Mouse (Mus musculus): Measurements from ENCODE around the gene Pole. TPM values are rescaled to one million over a fixed set of nuclear protein-coding genes. Genes with fewer than 3 reads are reported as not detected.

The Pole gene
- polyA plus RNA-seq, 1 experiment from 2014 or later = 4.7 TPM

GRCm38 (mm10) chr5:110285156-110285555 is 950 bp upstream of the Pole start:
- TF ChIP-seq CTCF (IDR thresholded peaks at IDR 0.05; ENCODE audit: low read depth) = no peak
- no peak for TF ChIP-seq EP300 (optimal IDR thresholded peaks at IDR 0.05)
- ATAC-seq (ENCODE audit: low FRiP score, low TSS enrichment) (no peak), DNase-seq (ENCODE audit: low spot score) (peak; percentile 17)
- WGBS = 4% methylated on average over 15 of the region's 15 CpGs
- Histone ChIP-seq H3K4me2 (replicated peaks; ENCODE audit: low read depth) (peak overlapping the region; percentile 99), H3K4me1 (replicated peaks; ENCODE audit: control insufficient read depth, insufficient read depth) (no peaks in the 10 kb centered on the region; the same call in 1 of the 2 replicates), H3K36me3 (ENCODE audit: control insufficient read depth, insufficient read depth, low read length) (no peaks in the 10 kb centered on the region), H3K27me3 (ENCODE audit: control insufficient read depth, insufficient read depth, low read length) (no peaks in the 10 kb centered on the region), H3K4me3 (ENCODE audit: low read depth, low read length) (peak overlapping the region; percentile 54), H3K9ac (ENCODE audit: low read length) (no peak overlapping the region), H3K27ac (replicated peaks) (no peak overlapping the region), H3K9me3 (ENCODE audit: control insufficient read depth, low read length) (no peaks in the 10 kb centered on the region)

GRCm38 (mm10) chr5:110286446-110287083 is 459 bp downstream of the Pole start:
- WGBS = 1% methylated on average over 30 of the region's 31 CpGs
- H3K4me1 ChIP-seq (replicated peaks; ENCODE audit: control insufficient read depth, insufficient read depth) = no peaks in the 10 kb centered on the region; the same call in 1 of the 2 replicates
- H3K27ac ChIP-seq (replicated peaks) = 0 out of 2 replicates have a peak overlapping the region, but pooled peaks have one; percentile 45
- peak overlapping the region; percentile 72 for H3K9ac ChIP-seq (ENCODE audit: low read length)
- ATAC-seq (ENCODE audit: low FRiP score, low TSS enrichment) = peak; percentile 68
- no peaks in the 10 kb centered on the region for H3K9me3 ChIP-seq (ENCODE audit: control insufficient read depth, low read length)
- no peaks in the 10 kb centered on the region for H3K27me3 ChIP-seq (ENCODE audit: control insufficient read depth, insufficient read depth, low read length)
- H3K4me2 ChIP-seq (replicated peaks; ENCODE audit: low read depth) = peak overlapping the region; percentile 99
- H3K4me3 ChIP-seq (ENCODE audit: low read depth, low read length) = peak overlapping the region; percentile 54
- TF ChIP-seq CTCF (IDR thresholded peaks at IDR 0.05; ENCODE audit: low read depth) (no peak), EP300 (optimal IDR thresholded peaks at IDR 0.05) (no peak)
- H3K36me3 ChIP-seq (ENCODE audit: control insufficient read depth, insufficient read depth, low read length) = no peaks in the 10 kb centered on the region
- no peak for DNase-seq (ENCODE audit: low spot score)

GRCm38 (mm10) chr5:110287084-110287475 is 974 bp downstream of the Pole start:
- TF ChIP-seq EP300 (optimal IDR thresholded peaks at IDR 0.05) = no peak
- TF ChIP-seq CTCF (IDR thresholded peaks at IDR 0.05; ENCODE audit: low read depth) = no peak
- Histone ChIP-seq H3K27ac (replicated peaks) (no peak overlapping the region), H3K4me3 (ENCODE audit: low read depth, low read length) (no peak overlapping the region), H3K9me3 (ENCODE audit: control insufficient read depth, low read length) (no peaks in the 10 kb centered on the region), H3K36me3 (ENCODE audit: control insufficient read depth, insufficient read depth, low read length) (no peaks in the 10 kb centered on the region), H3K9ac (ENCODE audit: low read length) (no peak overlapping the region), H3K4me1 (replicated peaks; ENCODE audit: control insufficient read depth, insufficient read depth) (no peaks in the 10 kb centered on the region; the same call in 1 of the 2 replicates), H3K27me3 (ENCODE audit: control insufficient read depth, insufficient read depth, low read length) (no peaks in the 10 kb centered on the region), H3K4me2 (replicated peaks; ENCODE audit: low read depth) (no peak overlapping the region; the same call in 1 of the 2 replicates)
- DNase-seq (ENCODE audit: low spot score) (no peak), ATAC-seq (ENCODE audit: low FRiP score, low TSS enrichment) (no peak)
- 51% methylated on average over 2 of the region's 2 CpGs for WGBS

- H3K27me3 ChIP-seq (ENCODE audit: control insufficient read depth, insufficient read depth, low read length) = no peaks in the 10 kb centered on the region
- no peak overlapping the region for H3K4me3 ChIP-seq (ENCODE audit: low read depth, low read length)
- no peaks in the 10 kb centered on the region for H3K36me3 ChIP-seq (ENCODE audit: control insufficient read depth, insufficient read depth, low read length)
- no peak overlapping the region for H3K27ac ChIP-seq (replicated peaks)
- H3K9me3 ChIP-seq (ENCODE audit: control insufficient read depth, low read length) = no peaks in the 10 kb centered on the region
- no peak for ATAC-seq (ENCODE audit: low FRiP score, low TSS enrichment)
- 90% methylated on average over 1 of the region's 1 CpGs for WGBS
- no peaks in the 10 kb centered on the region; the same call in 1 of the 2 replicates for H3K4me1 ChIP-seq (replicated peaks; ENCODE audit: control insufficient read depth, insufficient read depth)
- no peak overlapping the region for H3K9ac ChIP-seq (ENCODE audit: low read length)
- TF ChIP-seq EP300 (optimal IDR thresholded peaks at IDR 0.05) (no peak), CTCF (IDR thresholded peaks at IDR 0.05; ENCODE audit: low read depth) (no peak)
- no peak overlapping the region for H3K4me2 ChIP-seq (replicated peaks; ENCODE audit: low read depth)
- DNase-seq (ENCODE audit: low spot score) = no peak
These were observed 5.5 kb downstream of the Pole start for GRCm38 (mm10) chr5:110291649-110292048.

GRCm38 (mm10) chr5:110296637-110297036 is 10.5 kb downstream of the Pole start:
- 0 out of 2 replicates have a peak, but pooled peaks cover 3% of the 10 kb centered on the region for H3K36me3 ChIP-seq (ENCODE audit: control insufficient read depth, insufficient read depth, low read length)
- DNase-seq (ENCODE audit: low spot score) = no peak
- H3K4me2 ChIP-seq (replicated peaks; ENCODE audit: low read depth) = no peak overlapping the region
- H3K4me3 ChIP-seq (ENCODE audit: low read depth, low read length) = no peak overlapping the region
- ATAC-seq (ENCODE audit: low FRiP score, low TSS enrichment) = no peak
- 92% methylated on average over 1 of the region's 1 CpGs for WGBS
- H3K9me3 ChIP-seq (ENCODE audit: control insufficient read depth, low read length) = no peaks in the 10 kb centered on the region
- H3K9ac ChIP-seq (ENCODE audit: low read length) = no peak overlapping the region
- H3K27me3 ChIP-seq (ENCODE audit: control insufficient read depth, insufficient read depth, low read length) = no peaks in the 10 kb centered on the region
- H3K27ac ChIP-seq (replicated peaks) = no peak overlapping the region
- TF ChIP-seq CTCF (IDR thresholded peaks at IDR 0.05; ENCODE audit: low read depth) (no peak), EP300 (optimal IDR thresholded peaks at IDR 0.05) (no peak)
- no peaks in the 10 kb centered on the region for H3K4me1 ChIP-seq (replicated peaks; ENCODE audit: control insufficient read depth, insufficient read depth)

GRCm38 (mm10) chr5:110300591-110300990 is 14.5 kb downstream of the Pole start:
- DNase-seq (ENCODE audit: low spot score) (no peak), ATAC-seq (ENCODE audit: low FRiP score, low TSS enrichment) (no peak)
- H3K9ac ChIP-seq (ENCODE audit: low read length) = no peak overlapping the region
- H3K9me3 ChIP-seq (ENCODE audit: control insufficient read depth, low read length) = no peaks in the 10 kb centered on the region
- TF ChIP-seq EP300 (optimal IDR thresholded peaks at IDR 0.05) (no peak), CTCF (IDR thresholded peaks at IDR 0.05; ENCODE audit: low read depth) (no peak)
- 91% methylated on average over 2 of the region's 2 CpGs for WGBS
- H3K27ac ChIP-seq (replicated peaks) = no peak overlapping the region
- H3K4me3 ChIP-seq (ENCODE audit: low read depth, low read length) = no peak overlapping the region
- no peaks in the 10 kb centered on the region for H3K4me1 ChIP-seq (replicated peaks; ENCODE audit: control insufficient read depth, insufficient read depth)
- no peaks in the 10 kb centered on the region for H3K27me3 ChIP-seq (ENCODE audit: control insufficient read depth, insufficient read depth, low read length)
- no peak overlapping the region for H3K4me2 ChIP-seq (replicated peaks; ENCODE audit: low read depth)
- 0 out of 2 replicates have a peak, but pooled peaks cover 3% of the 10 kb centered on the region for H3K36me3 ChIP-seq (ENCODE audit: control insufficient read depth, insufficient read depth, low read length)

All from stomach, postnatal 0 days (tissue).